Mouse (Mus musculus) forebrain, embryonic 10.5 days (tissue): ENCODE data around the gene Gpsm3. TPM values are rescaled to one million over a fixed set of nuclear protein-coding genes. Genes with fewer than 3 reads are reported as not detected.

Experiments used
- DNase-seq: peaks from one replicate; pipeline ENCODE4 v3.0.0-alpha.2; 2017; ENCODE audit warnings: low spot score; ENCODE audit errors: extremely low spot score
- H3K27ac ChIP-seq: fragments of 300-500 bp; sonication (generic); 2 replicates; pipeline ENCODE4 v1.5.1; 2016; ENCODE audit warnings: mild to moderate bottlenecking
- H3K27me3 ChIP-seq: fragments of 300-500 bp; sonication (generic); 2 replicates; pipeline ENCODE4 v1.6.1; 2016; ENCODE audit warnings: mild to moderate bottlenecking; ENCODE audit not compliant: poor library complexity, severe bottlenecking
- H3K36me3 ChIP-seq: fragments of 300-500 bp; sonication (generic); replicated peaks from 2 replicates; pipeline ENCODE4 v1.6.1; 2016; ENCODE audit warnings: mild to moderate bottlenecking, moderate library complexity
- H3K4me1 ChIP-seq: fragments of 300-500 bp; sonication (generic); 2 replicates; pipeline ENCODE4 v1.6.1; 2016
- H3K4me3 ChIP-seq: fragments of 300-500 bp; sonication (generic); 2 replicates; pipeline ENCODE4 v1.5.1; 2016; ENCODE audit warnings: mild to moderate bottlenecking, moderate library complexity
- H3K9me3 ChIP-seq: fragments of 300-500 bp; sonication (generic); 2 replicates; pipeline ENCODE4 v1.6.1; 2016; ENCODE audit warnings: mild to moderate bottlenecking, moderate library complexity
- WGBS: fragments of 180-500 bp; shearing (Covaris S2); methylation state at CpG from one replicate; pipeline ENCODE4 v1.1.7; 2016; 5-methylcytosine and 5-hydroxymethylcytosine counted together
- polyA plus RNA-seq: library from polyadenylated mRNA; unstranded; fragments of >200 nt; fragmentation: Nextera tagmentation; extraction: Ambion mirVana; gene quantifications from 2 replicates; pipeline ENCODE4 v1.2.1, GENCODE M21; 2016

Gene Gpsm3
- polyA plus RNA-seq, 1 experiment from 2014 or later = 5.9 TPM

DNA sequence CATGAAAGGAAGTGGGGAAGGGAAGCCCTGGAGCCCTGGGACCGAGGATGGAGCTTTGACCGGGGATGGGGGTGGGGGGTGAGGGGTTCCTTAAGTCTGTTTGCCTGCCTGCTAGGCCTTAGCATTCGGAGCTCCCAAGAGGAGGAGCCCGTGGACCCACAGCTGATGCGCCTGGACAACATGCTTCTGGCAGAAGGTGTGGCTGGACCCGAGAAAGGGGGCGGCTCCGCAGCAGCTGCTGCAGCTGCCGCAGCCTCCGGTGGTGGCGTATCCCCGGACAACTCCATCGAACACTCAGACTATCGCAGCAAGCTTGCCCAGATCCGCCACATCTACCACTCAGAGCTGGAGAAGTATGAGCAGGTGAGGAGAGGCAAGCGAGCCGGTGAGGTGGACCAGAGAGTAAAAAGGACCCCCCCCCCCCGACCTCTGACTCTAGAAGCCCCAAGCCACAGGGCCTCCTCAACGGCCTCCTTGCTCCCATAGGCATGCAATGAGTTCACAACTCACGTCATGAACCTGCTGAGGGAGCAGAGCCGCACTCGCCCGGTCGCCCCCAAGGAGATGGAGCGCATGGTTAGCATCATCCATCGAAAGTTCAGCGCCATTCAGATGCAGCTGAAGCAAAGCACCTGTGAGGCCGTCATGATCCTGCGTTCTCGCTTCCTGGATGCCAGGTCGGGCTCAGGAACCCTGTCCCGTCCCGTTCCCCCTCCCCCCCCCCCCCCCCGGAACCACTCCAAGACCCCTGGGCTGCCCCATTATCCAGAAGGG, 4.3 kb downstream of the Gpsm3 start:
- no peaks in the 10 kb centered on the region for H3K9me3 ChIP-seq
- no peak for DNase-seq
- peaks cover 94% of the 10 kb centered on the region for H3K4me1 ChIP-seq

DNA sequence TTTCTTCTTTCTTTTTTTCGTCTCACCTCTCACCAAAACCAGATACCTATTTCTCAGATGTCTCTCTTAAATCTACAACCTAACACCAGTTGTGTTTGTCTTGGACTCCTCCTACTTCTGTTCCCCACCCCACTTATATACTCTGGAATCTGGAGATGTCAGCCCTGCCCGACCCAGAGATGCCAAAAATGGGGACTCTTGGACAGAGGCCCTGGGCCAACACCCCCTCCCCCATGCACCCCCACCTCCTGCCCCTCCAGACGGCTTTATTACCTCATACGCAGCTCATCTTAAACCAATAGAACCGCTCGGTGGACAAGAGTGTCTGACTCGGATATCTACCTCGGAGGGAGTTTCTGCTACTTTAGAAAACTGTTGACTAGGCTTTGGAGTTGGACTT, 6.5 kb downstream of the Gpsm3 start:
- Histone ChIP-seq H3K4me3 (no peak overlapping the region; the same call in 1 of the 2 replicates), H3K36me3 (peaks cover 47% of the 10 kb centered on the region), H3K9me3 (no peaks in the 10 kb centered on the region), H3K4me1 (peaks cover 77% of the 10 kb centered on the region), H3K27ac (no peak overlapping the region), H3K27me3 (no peaks in the 10 kb centered on the region)
- WGBS = 85% methylated on average over 8 of the region's 8 CpGs
- DNase-seq = no peak

More for the DNA sequence above, 4.3 kb downstream of the Gpsm3 start:
- peaks cover 32% of the 10 kb centered on the region for H3K36me3 ChIP-seq
- WGBS = 58% methylated on average over 34 of the region's 34 CpGs
- no peaks in the 10 kb centered on the region for H3K27me3 ChIP-seq
- peak overlapping the region; percentile 100 for H3K27ac ChIP-seq
- peak overlapping the region; percentile 94 for H3K4me3 ChIP-seq

DNA sequence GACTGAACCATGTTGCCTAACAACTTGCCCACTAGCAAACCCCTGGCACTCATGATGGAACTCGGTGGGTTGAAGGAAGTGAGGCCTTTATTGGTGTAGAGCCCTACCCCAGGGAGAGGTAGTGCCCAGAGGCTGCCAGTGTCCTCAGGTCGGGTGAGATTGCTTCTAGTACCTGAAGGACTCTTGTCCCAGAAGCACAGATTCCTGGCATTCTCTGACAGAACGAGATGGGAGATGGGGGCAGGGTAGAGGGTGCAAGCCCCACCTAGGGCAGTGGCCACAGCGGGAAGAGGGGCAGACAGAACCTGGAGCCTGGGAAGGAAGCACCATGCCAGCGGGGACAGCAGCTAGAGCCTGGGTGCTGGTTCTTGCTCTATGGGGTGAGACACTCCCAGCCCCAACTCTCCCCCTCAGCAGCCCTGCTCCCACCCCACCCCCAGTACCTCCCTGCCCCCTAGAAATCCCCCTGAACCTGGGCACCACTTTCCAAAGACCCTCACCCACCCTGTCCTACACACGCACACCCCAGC, 8.0 kb downstream of the Gpsm3 start, which contains the start of gene Ager:
Gene Ager, plus strand, starts transcription at position 297 of the 530 bp plus-strand sequence.
- peak within 1 kb of the TSS; percentile 10; the same call in 1 of the 2 replicates for H3K4me3 ChIP-seq
- peak within 1 kb of the TSS; percentile 75 for H3K27ac ChIP-seq

DNA sequence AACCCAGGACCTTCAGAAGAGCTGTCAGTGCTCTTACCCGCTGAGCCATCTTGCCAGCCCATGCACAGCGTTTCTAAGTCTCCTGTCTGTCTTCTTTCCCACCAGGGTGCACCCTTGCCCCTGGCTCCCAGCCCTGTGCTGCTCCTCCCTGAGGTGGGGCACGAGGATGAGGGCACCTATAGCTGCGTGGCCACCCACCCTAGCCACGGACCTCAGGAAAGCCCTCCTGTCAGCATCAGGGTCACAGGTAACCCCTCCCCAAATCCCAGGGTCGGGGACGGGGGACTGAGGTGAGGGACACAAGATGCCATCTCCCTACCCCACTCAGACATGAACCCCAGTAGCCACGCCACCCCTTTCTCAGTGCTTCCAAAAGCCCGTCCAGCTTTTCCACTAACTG, 10.3 kb downstream of the Gpsm3 start:
- no peaks in the 10 kb centered on the region for H3K9me3 ChIP-seq
- DNase-seq = no peak
- WGBS = 76% methylated on average over 9 of the region's 9 CpGs
- H3K36me3 ChIP-seq = peaks cover 45% of the 10 kb centered on the region
- H3K27me3 ChIP-seq = no peaks in the 10 kb centered on the region
- H3K4me3 ChIP-seq = peak overlapping the region; percentile 1; the same call in 1 of the 2 replicates
- no peak overlapping the region for H3K27ac ChIP-seq
- peaks cover 61% of the 10 kb centered on the region for H3K4me1 ChIP-seq

More for the DNA sequence above, 8.0 kb downstream of the Gpsm3 start, which contains the start of gene Ager:
- Histone ChIP-seq H3K9me3 (no peaks in the 10 kb centered on the region), H3K36me3 (peaks cover 58% of the 10 kb centered on the region), H3K4me1 (peaks cover 72% of the 10 kb centered on the region), H3K27me3 (no peaks in the 10 kb centered on the region)
- WGBS = 20% methylated on average over 6 of the region's 6 CpGs
- DNase-seq = no peak

DNA sequence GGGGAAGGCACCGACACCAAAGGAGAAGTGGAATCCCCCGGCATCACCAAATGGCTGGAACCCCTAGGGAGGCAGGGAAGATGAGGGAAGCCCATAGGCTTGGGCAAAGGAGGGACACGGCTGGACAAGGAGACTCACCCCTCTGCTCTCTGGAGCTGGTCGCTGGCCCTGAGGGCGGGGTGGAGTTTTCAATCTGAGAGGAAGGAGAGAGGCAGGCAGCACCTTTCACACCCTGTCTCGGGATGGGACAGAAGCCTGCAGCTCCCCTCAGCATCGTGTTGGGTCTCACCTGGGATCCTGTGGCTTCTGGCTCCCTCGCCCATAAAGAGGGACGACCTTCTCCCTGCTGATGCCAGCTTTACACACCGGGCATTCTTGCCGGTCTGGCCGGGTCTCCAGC, 12.2 kb downstream of the Gpsm3 start:
- no peak for DNase-seq
- Histone ChIP-seq H3K36me3 (peaks cover 27% of the 10 kb centered on the region), H3K27me3 (no peaks in the 10 kb centered on the region), H3K4me1 (peaks cover 57% of the 10 kb centered on the region), H3K4me3 (peak overlapping the region; percentile 70; the same call in 1 of the 2 replicates), H3K27ac (no peak overlapping the region), H3K9me3 (no peaks in the 10 kb centered on the region)
- 92% methylated on average over 12 of the region's 12 CpGs for WGBS

DNA sequence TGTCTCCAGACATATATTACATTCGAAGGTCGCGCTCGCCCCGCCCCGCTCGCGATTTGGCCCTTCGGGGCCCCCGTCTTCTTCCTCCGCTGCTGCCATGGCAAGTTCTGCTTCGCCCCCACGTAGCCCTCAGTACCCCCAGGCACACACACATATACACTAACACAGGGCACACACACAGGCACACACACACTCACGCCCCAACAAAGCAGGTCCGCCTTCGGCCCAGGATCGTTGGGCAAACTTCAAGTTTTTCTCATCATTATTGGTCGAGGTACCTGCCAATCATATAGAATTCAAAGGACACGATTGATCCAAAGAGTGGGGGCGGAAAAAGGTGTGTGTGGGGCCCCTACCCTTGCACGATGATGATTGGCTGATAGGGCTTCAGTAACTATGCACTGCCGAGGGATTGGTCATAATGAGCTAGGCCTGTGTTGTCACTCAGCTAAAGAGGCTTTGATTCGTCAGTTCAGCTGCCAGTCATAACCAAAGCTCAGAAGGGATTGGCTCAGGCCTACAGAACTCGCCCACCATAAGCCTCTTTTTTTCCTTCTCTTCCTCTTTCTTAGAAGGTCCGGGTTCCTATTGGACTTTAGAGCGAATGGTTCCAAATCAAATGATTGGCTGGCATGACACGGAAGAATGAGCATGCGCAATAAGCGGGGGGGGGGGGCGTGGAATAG, 13.9 kb downstream of the Gpsm3 start, which contains the start of gene Rnf5:
Gene Rnf5, minus strand, starts transcription at position 316 of the 686 bp plus-strand sequence.
- peak; percentile 96 for DNase-seq
- Histone ChIP-seq H3K27me3 (no peaks in the 10 kb centered on the region), H3K4me3 (peak within 1 kb of the TSS; percentile 70), H3K36me3 (peaks cover 39% of the 10 kb centered on the region), H3K4me1 (peaks cover 59% of the 10 kb centered on the region), H3K9me3 (no peaks in the 10 kb centered on the region), H3K27ac (peak within 1 kb of the TSS; percentile 93)
- WGBS = under 1% methylated on average over 30 of the region's 30 CpGs

DNA sequence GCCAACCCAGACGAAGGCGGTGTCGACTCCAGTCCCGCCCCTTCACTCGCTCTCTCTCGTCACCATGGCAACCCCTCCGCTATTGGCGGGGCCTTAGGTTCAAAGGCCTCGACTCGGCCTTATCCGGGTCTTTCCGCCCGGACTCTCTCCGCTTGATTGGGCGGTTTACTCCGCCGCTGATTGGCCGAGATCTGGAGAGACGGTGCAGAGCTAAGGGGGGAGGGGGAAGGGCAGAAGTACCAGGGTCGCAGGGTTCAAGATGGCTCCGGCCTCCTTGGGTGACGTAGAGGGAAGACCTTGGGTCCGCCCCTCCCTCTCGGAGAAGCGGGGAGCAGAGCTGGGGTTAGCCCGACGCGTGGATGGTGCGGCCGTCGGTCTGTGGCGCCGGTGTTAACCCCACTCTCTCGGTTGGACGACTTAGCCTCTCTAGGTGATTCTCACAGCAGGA, 14.5 kb downstream of the Gpsm3 start, which contains the start of gene Agpat1:
Gene Agpat1, plus strand, starts transcription at position 202 of the 448 bp plus-strand sequence.
- Histone ChIP-seq H3K36me3 (peaks cover 43% of the 10 kb centered on the region), H3K4me1 (peaks cover 60% of the 10 kb centered on the region), H3K9me3 (no peaks in the 10 kb centered on the region)

DNA sequence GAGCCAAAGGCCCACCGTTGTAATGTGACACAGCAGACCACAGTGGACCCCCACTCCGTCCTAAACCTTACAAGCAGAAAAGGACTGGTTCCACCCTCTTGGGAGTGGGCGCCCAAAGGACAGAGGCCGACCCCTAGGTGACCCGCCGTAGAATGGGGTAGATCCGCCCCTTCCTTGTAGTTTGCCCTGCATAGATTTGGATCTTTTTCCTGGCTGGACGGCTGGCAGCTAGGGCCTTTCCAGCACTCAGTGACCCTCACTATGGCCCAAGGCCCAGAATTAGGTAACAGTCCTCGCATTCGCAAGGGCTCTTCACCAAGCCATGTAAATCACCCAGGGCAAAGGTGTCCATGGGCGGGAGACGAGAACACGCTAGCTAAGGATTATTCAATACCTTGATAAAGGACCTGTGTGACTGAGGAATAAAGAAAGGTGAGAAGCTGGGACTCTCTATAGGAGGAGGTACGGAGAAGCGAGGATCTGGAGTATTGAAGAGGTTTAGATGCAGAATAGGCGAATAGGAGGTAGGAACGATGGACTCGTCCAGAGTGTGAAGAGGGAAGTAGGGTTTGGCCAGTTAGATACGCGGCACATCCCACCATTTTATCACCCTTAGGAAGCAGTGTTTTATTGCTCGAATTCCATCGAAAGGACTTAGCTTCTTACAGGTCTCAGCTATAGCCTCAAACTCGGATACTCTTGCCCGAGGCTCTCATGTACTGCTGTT, 15.1 kb downstream of the Gpsm3 start:
- Histone ChIP-seq H3K9me3 (no peaks in the 10 kb centered on the region), H3K27me3 (no peaks in the 10 kb centered on the region), H3K36me3 (peaks cover 41% of the 10 kb centered on the region), H3K4me3 (peak overlapping the region; percentile 70), H3K27ac (peak overlapping the region; percentile 93), H3K4me1 (peaks cover 57% of the 10 kb centered on the region)
- WGBS = 17% methylated on average over 24 of the region's 24 CpGs
- DNase-seq = no peak

More for the DNA sequence above, 14.5 kb downstream of the Gpsm3 start, which contains the start of gene Agpat1:
- H3K27ac ChIP-seq = peak within 1 kb of the TSS; percentile 93
- H3K4me3 ChIP-seq = peak within 1 kb of the TSS; percentile 70
- H3K27me3 ChIP-seq = no peaks in the 10 kb centered on the region
- WGBS = under 1% methylated on average over 35 of the region's 35 CpGs
- DNase-seq = peak; percentile 100

DNA sequence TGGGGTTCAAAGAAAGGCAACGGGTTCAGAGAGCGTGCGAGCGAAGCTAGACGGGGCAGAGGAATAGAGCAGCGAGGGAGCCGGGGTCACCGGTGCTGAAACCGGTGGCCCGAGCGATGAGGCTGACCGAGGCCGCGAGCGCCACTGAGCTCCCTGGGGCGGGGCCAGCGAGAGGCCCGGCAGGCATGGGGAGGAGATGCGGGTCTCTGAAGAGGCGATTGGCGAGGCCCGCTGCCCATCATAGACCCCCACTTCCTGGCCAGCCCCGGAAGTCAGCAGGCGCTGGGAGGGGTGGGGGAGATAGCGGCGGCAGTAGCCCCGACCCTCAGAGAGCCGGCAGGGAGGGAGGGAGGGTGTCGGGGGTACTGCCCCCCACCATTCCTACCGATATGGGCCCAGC, 16.0 kb downstream of the Gpsm3 start:
- peak; percentile 93 for DNase-seq
- H3K4me3 ChIP-seq = peak overlapping the region; percentile 70
- H3K36me3 ChIP-seq = peaks cover 41% of the 10 kb centered on the region
- H3K4me1 ChIP-seq = peaks cover 57% of the 10 kb centered on the region
- H3K27ac ChIP-seq = peak overlapping the region; percentile 93
- no peaks in the 10 kb centered on the region for H3K9me3 ChIP-seq
- no peaks in the 10 kb centered on the region for H3K27me3 ChIP-seq
- under 1% methylated on average over 24 of the region's 30 CpGs for WGBS

DNA sequence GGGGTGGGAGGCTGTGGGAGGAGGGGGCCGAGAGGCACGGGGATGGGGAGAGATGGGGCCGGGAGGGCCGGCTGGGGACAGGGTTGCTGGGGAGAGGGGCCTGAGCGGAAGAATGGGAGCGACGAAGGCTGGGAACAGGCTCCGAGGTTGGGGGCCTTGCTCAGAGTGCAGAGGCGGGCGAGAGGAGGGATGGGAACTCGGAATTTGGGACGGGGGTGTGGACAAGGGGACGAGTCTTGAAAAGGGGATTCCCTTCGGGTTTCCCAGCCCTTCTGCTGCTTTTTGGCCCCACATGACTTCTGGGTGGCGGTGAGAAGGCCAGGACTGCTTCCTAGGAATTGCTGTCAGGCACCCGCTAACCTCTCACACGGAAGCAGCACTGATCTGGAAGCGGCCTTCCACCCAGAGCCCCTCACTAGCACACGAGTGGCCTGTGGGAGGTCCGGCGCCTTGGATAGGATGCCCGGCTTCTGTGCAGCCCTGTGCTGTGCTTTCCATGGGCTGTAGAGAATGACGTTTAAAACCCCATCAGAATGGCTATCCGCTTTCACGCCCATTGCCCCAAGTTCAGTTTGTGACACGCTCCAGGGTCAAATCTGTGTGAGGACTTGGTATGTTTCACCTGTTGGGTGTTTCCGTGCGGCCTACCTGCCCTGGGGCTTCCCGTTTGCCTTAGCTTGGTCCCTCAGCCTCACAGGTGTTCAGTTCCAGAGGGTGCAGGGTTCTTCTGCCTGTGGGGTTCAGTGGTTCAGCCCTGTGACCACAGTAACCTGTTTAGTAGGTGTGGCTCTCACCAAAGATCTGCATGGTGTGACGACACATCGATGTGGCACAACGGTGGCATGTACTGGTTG, 16.8 kb downstream of the Gpsm3 start:
- Histone ChIP-seq H3K27ac (peak overlapping the region; percentile 93), H3K9me3 (no peaks in the 10 kb centered on the region), H3K4me1 (peaks cover 57% of the 10 kb centered on the region), H3K4me3 (peak overlapping the region; percentile 70), H3K36me3 (peaks cover 41% of the 10 kb centered on the region), H3K27me3 (no peaks in the 10 kb centered on the region)
- WGBS = 19% methylated on average over 32 of the region's 32 CpGs
- no peak for DNase-seq

DNA sequence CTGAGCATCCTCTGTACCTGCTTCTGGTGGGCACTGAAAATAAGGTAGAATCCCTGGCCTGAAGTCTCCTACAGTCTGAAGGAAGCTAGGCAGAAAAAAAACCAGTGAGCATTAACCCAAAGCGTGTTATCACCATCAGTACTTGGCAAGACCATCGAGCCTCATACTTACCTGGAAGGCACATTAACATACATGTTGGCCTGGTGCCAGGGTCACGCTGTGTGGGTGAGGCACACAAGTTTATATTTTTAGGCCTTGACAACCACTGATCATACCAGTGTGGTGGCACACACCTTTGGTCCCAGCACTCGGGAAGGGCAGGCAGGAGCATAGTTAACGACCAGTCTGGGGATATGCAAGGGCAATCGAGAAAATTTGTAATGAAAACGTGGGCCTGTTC, 18.4 kb downstream of the Gpsm3 start:
- Histone ChIP-seq H3K27me3 (no peaks in the 10 kb centered on the region), H3K4me3 (0 out of 2 replicates have a peak overlapping the region, but pooled peaks have one; percentile 5), H3K36me3 (peaks cover 49% of the 10 kb centered on the region), H3K27ac (no peak overlapping the region), H3K4me1 (peaks cover 43% of the 10 kb centered on the region), H3K9me3 (no peaks in the 10 kb centered on the region)
- WGBS = 94% methylated on average over 7 of the region's 7 CpGs
- no peak for DNase-seq
